Mouse (Mus musculus) heart, postnatal 10 days (tissue): ENCODE results near the gene Gm28041. TPM values are rescaled to one million over a fixed set of nuclear protein-coding genes. Genes with fewer than 3 reads are reported as not detected.
"Not testable (repeated sequence)": the region's sequence is repeated elsewhere in the genome, so short reads cannot be mapped to it uniquely, and the experiment has no call there.

ENCODE experiments used
- DNase-seq, 2 experiments: peaks; one replicate each; pipeline ENCODE4 v3.0.0; 2021
- intact Hi-C: fragments of 180-260 bp; cut with DNase I; formaldehyde crosslinking; loops from one replicate; pipeline ENCODE4 v1.15.1; 2025
- total RNA-seq, 2 experiments: library from RNA; stranded (reverse); gene quantifications; 2 replicates each; pipeline ENCODE4 v1.2.3; 2021

Gm28041 gene
- 1 to 10 TPM in 1 of 2 experiments, under 1 TPM in 1; 0.57 to 1.6 TPM for total RNA-seq

GRCm38 (mm10) chr13:67375050-67375911 lies at the start of gene Gm28041, which contains the start of gene Zfp456:
TSS of gene Gm28041 (minus strand) at chr13:67375733.
TSS of gene Zfp456 (minus strand) at chr13:67375810.
- DNase-seq, result peak; percentile 78 to 80
- intact Hi-C loops, result not testable (repeated sequence)

DNA sequence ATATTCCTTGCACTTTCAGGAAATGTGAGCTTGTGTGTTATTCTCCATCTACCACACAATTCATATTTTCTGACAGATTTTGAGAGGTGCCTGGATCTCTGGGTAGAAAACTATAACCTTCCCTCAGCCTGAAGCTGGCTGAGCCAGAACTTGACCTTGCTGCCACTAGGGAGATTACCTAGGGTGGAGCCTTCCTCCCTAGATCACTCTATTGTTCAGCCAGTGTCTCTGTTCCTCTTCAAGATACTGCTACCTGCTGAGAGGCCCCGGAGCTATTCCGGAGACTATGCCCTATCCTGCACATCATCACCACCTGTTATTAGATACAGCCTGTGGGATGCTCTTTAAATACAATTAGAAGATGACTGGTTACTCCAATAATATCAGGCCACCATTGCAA lies 47.0 kb upstream of the Gm28041 start:
- intact Hi-C loops, DNase-seq: not testable (repeated sequence)

DNA sequence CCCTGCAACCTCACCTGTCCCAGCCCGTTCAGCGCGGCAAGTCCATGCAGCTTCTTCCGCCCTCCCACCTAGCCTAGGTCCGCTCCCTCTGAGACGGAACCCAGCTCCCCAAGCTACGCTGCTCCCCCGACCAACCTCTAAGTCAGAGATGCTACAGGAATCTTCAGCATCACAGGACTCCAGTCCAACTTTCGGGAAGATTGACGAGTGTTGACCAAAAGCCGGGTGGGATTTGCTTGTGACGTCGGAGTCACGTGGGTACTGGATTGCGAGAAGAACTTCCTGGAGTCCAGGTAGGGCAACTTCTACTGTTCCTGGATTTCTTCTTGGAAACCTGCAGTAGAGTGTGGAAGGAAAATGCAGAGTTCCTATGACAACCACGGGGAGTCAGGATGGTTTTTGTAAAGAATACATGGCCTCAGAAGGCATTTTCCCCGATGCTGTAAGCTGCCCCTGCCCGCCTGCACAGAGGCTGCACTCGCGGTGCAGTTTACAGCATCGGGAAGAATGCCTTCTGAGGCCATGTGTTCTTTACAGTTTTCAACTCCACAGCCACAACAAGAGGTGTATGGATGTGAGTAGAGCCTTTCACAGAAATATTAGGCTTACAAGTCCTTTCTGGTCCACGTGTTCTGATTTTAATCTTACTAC lies 45.8 kb upstream of the Gm28041 start, which contains the start of gene Zfp459:
Zfp459 (minus strand) TSS at position 212 of the 651 bp plus-strand sequence.
- intact Hi-C loops, result no loop called here
- peak; percentile 20 to 33 for DNase-seq

- intact Hi-C loops, result no loop called here
- DNase-seq, result peak in 1 of 2 experiments; percentile 1
These were observed 45.1 kb upstream of the Gm28041 start for GRCm38 (mm10) chr13:67420558-67421206.

GRCm38 (mm10) chr13:67416811-67417210 lies 41.3 kb upstream of the Gm28041 start:
- DNase-seq, result no peak
- intact Hi-C loops, result no loop called here

- no peak for DNase-seq
- intact Hi-C loops, result no loop called here
These were observed 40.2 kb upstream of the Gm28041 start for GRCm38 (mm10) chr13:67415759-67416158.

GRCm38 (mm10) chr13:67413634-67414033 lies 38.1 kb upstream of the Gm28041 start:
- intact Hi-C loops, result loop anchor here (5.0 kb wide), 1 partner anchor 429 kb away; no protein-coding TSS in a partner anchor
- DNase-seq, result peak in 1 of 2 experiments; percentile 2

DNA sequence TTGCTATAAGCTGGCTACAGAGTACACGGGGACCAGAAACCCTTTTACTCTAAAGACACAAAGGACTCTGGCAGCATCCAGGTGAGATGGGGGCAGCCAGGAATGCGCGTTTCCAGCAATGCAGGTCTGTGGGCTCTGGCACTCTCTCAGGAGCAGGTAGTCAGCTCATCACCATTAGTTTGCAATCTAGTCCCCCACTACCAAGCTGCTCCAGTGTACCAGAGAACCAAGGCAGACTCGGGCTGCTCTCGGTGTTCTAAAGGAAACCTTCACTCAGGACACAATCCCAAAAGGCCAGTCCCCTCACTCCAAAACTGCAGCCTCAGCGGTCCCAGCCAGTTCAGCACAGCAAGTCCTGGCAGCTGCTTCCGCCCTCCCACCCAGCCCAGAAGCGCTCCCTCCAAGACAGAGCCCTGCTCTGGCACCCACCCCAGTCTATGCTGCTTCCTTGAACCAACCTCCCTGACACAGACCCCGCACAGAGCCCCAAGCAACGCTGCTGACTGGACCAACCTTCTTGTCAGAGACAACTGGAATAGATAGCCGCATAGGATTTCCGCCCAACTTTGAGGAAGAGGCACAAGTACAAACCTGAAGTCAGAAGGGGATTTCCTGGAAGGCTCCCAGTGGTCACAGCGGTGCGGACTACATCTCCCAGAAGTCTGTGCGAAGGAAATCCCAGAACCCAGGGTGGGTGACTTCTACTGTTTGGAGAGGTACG lies 23.8 kb upstream of the Gm28041 start, which contains the start of gene Zfp429:
Zfp429 (minus strand) TSS at position 637 of the 721 bp plus-strand sequence.
- intact Hi-C loops, result not testable (repeated sequence)
- peak; percentile 78 to 80 for DNase-seq

GRCm38 (mm10) chr13:67376255-67376654 lies 722 bp upstream of the Gm28041 start:
- intact Hi-C loops, DNase-seq: not testable (repeated sequence)

- intact Hi-C loops, result loop anchor here (2.0 kb wide), 1 partner anchor 27 kb away; the partner anchor contains the start of gene Zfp595
- peak; percentile 93 to 95 for DNase-seq
These were observed 15.3 kb downstream of the Gm28041 start, which contains the start of the genes Gm28044 and Zfp953 for GRCm38 (mm10) chr13:67360131-67360744. TSS of gene Gm28044 (minus strand) at chr13:67360536. TSS of gene Zfp953 (minus strand) at chr13:67360605.

- intact Hi-C loops, result no loop called here
- DNase-seq, result no peak
These were observed 23.7 kb downstream of the Gm28041 start for GRCm38 (mm10) chr13:67351854-67352253.

GRCm38 (mm10) chr13:67343422-67343821 lies 32.1 kb downstream of the Gm28041 start:
- DNase-seq, result no peak
- intact Hi-C loops, result no loop called here

- no peak for DNase-seq
- intact Hi-C loops, result loop anchor here (2.0 kb wide), 1 partner anchor 28 kb away; the partner anchor contains the start of genes Gm28044 and Zfp953
These were observed 42.7 kb downstream of the Gm28041 start for GRCm38 (mm10) chr13:67332877-67333276.

- peak; percentile 91 to 92 for DNase-seq
- intact Hi-C loops, result loop anchor here (2.0 kb wide), 1 partner anchor 29 kb away; the partner anchor contains the start of genes Gm28044 and Zfp953
These were observed 43.4 kb downstream of the Gm28041 start, which contains the start of gene Zfp595 for GRCm38 (mm10) chr13:67332019-67332724. TSS of gene Zfp595 (minus strand) at chr13:67332570.

DNA sequence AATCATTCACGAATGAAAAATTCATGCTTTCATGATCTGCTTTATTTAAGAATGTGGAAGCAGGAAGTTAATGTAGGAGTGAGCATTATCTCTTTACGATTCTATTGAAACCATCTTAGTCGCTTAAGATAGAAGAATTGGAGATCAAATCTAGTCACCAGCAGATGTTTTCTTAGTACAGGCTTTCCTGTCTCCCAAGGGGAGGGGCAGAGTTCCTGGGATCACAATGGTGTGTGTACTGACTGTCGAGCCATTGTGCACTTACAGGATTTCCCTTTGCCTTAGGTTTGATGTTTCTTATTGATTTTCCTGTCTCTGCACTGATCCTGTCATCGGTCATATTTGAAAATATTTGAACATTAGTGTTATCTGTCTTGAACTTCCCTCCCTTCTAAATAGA lies 68.8 kb downstream of the Gm28041 start:
- DNase-seq, result peak; percentile 7 to 18
- intact Hi-C loops, result loop anchor here (5.0 kb wide), 3 partner anchors 39 to 199 kb away; partner anchors contain the start of gene Gm28557

GRCm38 (mm10) chr13:67305822-67306672 lies 69.5 kb downstream of the Gm28041 start, which contains the start of gene Zfp457:
TSS of gene Zfp457 (minus strand) at chr13:67306485.
- intact Hi-C loops, result loop anchor here (5.0 kb wide), 3 partner anchors 39 to 199 kb away; partner anchors contain the start of gene Gm28557
- peak; percentile 93 to 94 for DNase-seq
